Mouse (Mus musculus): ENCODE data around the gene Tnfsf4. TPM values are rescaled to one million over a fixed set of nuclear protein-coding genes. Genes with fewer than 3 reads are reported as not detected.

Gene Tnfsf4
- polyA plus RNA-seq (2012; rRNA removed) = 0.07 and 0.20 TPM in 2 replicates

DNA sequence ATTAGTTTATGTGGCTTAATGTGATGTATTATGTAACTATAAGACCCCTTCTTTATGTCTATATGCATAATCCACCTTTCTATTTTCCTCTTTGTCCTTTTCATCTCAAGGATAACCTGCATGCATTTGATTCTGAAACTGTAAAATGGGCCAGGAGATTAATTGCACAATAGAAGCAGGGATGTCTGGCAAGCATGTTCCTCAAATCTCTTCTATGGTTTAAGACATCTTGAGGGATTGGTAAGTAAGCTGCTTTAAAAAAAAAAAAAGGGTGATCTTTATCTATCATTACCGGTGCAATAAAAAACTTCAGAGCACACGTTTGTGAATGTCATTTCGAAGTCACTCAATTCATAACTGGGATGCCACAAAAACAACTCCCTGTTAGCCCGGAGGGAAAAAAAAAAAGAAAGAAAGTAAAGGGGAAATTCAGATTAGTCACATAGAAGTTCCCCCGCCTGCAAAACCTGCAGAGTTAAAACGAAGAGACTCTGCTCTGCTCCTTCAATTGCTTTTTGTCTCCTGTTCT lies at the start of gene Tnfsf4:
Gene Tnfsf4 (plus strand): TSS at position 479 of the 529 bp plus-strand sequence.
- no peaks in the 10 kb centered on the region for H3K36me3 ChIP-seq (ENCODE audit: control insufficient read depth, insufficient read depth, low read length)
- no peak for DNase-seq
- no peak within 1 kb of the TSS for H3K27ac ChIP-seq (ENCODE audit: control insufficient read depth, insufficient read depth, low read length)
- H3K4me1 ChIP-seq (replicated peaks; ENCODE audit: control insufficient read depth, insufficient read depth, low read length) = peaks cover 12% of the 10 kb centered on the region
- TF ChIP-seq CTCF (IDR thresholded peaks at IDR 0.05; ENCODE audit: borderline replicate concordance, control insufficient read depth, extremely low read depth, insufficient read depth, low read length, poor library complexity) (no peak), POLR2A (IDR thresholded peaks at IDR 0.05; ENCODE audit: control insufficient read depth, extremely low read depth, insufficient read depth, low read length, poor library complexity) (no peak)
- no peak within 1 kb of the TSS for H3K4me3 ChIP-seq (ENCODE audit: control insufficient read depth, insufficient read depth, low read length)
- WGBS = 7% methylated on average over 6 of the region's 6 CpGs
- H3K27me3 ChIP-seq (ENCODE audit: control insufficient read depth, insufficient read depth, low read length) = no peaks in the 10 kb centered on the region

DNA sequence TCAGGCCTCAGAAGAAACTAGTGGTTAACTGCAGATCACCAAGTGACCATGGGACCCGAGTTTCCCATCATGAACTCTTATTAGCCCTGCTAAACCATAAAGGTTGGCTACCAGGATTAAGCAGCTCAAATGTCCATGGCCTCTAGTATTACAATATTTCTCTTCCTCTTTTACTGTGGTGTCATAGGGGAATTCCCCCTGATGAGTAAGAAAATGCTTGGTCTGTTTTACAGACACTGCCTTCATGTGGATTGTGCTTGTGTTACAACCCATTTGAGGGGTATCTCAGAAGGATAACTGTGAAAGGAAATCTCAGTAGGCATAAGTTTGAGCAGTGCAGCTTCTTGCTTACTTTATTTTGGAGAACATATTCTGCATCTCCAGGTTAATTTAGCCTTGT lies 44.2 kb upstream of the Tnfsf4 start:
- Histone ChIP-seq H3K4me1 (replicated peaks; ENCODE audit: control insufficient read depth, insufficient read depth, low read length) (no peaks in the 10 kb centered on the region), H3K4me3 (ENCODE audit: control insufficient read depth, insufficient read depth, low read length) (no peak overlapping the region), H3K27ac (ENCODE audit: control insufficient read depth, insufficient read depth, low read length) (no peak overlapping the region), H3K36me3 (ENCODE audit: control insufficient read depth, insufficient read depth, low read length) (no peaks in the 10 kb centered on the region), H3K27me3 (ENCODE audit: control insufficient read depth, insufficient read depth, low read length) (no peaks in the 10 kb centered on the region)
- no peak for TF ChIP-seq CTCF (IDR thresholded peaks at IDR 0.05; ENCODE audit: borderline replicate concordance, control insufficient read depth, extremely low read depth, insufficient read depth, low read length, poor library complexity)
- no peak for TF ChIP-seq POLR2A (IDR thresholded peaks at IDR 0.05; ENCODE audit: control insufficient read depth, extremely low read depth, insufficient read depth, low read length, poor library complexity)
- no peak for DNase-seq
- 41% methylated on average over 1 of the region's 1 CpGs for WGBS

DNA sequence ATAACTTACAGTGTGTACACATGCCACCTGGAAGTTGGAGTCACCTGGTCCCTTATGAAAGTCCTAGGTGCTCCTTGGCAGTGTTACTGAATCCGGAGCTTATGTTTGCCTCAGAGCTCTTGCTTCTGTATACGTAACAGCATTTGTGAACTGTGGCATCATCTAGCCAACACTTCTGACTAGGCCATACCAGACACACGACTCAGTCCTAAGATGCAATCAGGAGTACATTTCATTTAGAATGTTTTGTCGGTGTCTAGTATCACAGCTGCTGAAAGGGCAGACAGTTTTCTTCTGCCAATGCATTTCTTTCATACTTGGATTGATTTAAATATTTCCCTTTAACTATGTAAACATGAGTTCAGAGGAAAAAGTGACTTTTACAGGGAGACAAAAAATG lies 30.2 kb upstream of the Tnfsf4 start:
- TF ChIP-seq POLR2A (IDR thresholded peaks at IDR 0.05; ENCODE audit: control insufficient read depth, extremely low read depth, insufficient read depth, low read length, poor library complexity) (no peak), CTCF (IDR thresholded peaks at IDR 0.05; ENCODE audit: borderline replicate concordance, control insufficient read depth, extremely low read depth, insufficient read depth, low read length, poor library complexity) (no peak)
- H3K4me1 ChIP-seq (replicated peaks; ENCODE audit: control insufficient read depth, insufficient read depth, low read length) = no peaks in the 10 kb centered on the region
- no peak overlapping the region for H3K27ac ChIP-seq (ENCODE audit: control insufficient read depth, insufficient read depth, low read length)
- 97% methylated on average over 4 of the region's 4 CpGs for WGBS
- H3K36me3 ChIP-seq (ENCODE audit: control insufficient read depth, insufficient read depth, low read length) = no peaks in the 10 kb centered on the region
- H3K27me3 ChIP-seq (ENCODE audit: control insufficient read depth, insufficient read depth, low read length) = no peaks in the 10 kb centered on the region
- H3K4me3 ChIP-seq (ENCODE audit: control insufficient read depth, insufficient read depth, low read length) = no peak overlapping the region
- DNase-seq = no peak

DNA sequence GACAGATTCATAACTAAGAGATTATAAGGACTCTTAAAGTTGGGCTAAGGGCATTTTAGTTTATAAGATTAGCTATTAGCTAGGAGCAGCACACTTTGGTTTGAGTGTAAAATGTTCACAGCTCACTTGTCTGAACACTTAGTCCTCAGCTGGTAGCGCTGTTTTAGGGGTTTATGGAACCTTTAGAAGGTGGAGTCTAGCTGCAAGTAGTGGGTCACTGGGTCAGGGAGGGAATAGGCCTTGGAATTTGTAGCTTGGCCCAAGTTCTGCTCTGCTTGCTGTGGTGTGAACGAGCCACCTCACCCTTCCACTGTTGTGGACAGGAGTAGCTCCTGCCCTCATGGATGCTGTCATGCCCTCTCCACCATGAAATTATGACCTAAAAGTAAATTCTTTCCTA lies 23.3 kb upstream of the Tnfsf4 start:
- Histone ChIP-seq H3K4me3 (ENCODE audit: control insufficient read depth, insufficient read depth, low read length) (no peak overlapping the region), H3K27me3 (ENCODE audit: control insufficient read depth, insufficient read depth, low read length) (no peaks in the 10 kb centered on the region), H3K27ac (ENCODE audit: control insufficient read depth, insufficient read depth, low read length) (no peak overlapping the region), H3K36me3 (ENCODE audit: control insufficient read depth, insufficient read depth, low read length) (no peaks in the 10 kb centered on the region), H3K4me1 (replicated peaks; ENCODE audit: control insufficient read depth, insufficient read depth, low read length) (no peaks in the 10 kb centered on the region)
- 86% methylated on average over 2 of the region's 2 CpGs for WGBS
- TF ChIP-seq POLR2A (IDR thresholded peaks at IDR 0.05; ENCODE audit: control insufficient read depth, extremely low read depth, insufficient read depth, low read length, poor library complexity) = no peak
- no peak for TF ChIP-seq CTCF (IDR thresholded peaks at IDR 0.05; ENCODE audit: borderline replicate concordance, control insufficient read depth, extremely low read depth, insufficient read depth, low read length, poor library complexity)
- DNase-seq = no peak

DNA sequence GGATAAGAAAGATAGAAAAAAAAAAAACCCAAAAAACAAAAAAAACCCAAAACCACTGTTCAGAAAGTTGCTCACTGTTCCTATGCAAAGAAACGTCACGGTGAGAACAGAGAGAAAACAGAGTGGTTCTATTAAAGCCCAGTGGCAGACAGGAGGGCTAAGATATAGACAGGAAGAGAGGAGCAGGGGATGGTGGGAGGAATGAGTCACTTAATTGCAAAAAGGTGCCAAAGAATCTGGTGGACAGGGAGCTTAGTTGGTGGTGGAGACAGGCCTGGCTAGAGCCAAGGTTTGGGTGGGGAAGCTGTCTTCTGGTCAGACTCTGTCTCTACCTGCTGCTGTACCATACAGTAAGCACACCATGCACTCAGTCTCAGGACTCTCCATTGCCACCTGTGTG lies 19.3 kb upstream of the Tnfsf4 start:
- DNase-seq = no peak
- Histone ChIP-seq H3K27ac (ENCODE audit: control insufficient read depth, insufficient read depth, low read length) (no peak overlapping the region), H3K36me3 (ENCODE audit: control insufficient read depth, insufficient read depth, low read length) (no peaks in the 10 kb centered on the region), H3K27me3 (ENCODE audit: control insufficient read depth, insufficient read depth, low read length) (no peaks in the 10 kb centered on the region), H3K4me3 (ENCODE audit: control insufficient read depth, insufficient read depth, low read length) (no peak overlapping the region), H3K4me1 (replicated peaks; ENCODE audit: control insufficient read depth, insufficient read depth, low read length) (no peaks in the 10 kb centered on the region)
- TF ChIP-seq CTCF (IDR thresholded peaks at IDR 0.05; ENCODE audit: borderline replicate concordance, control insufficient read depth, extremely low read depth, insufficient read depth, low read length, poor library complexity) (no peak), POLR2A (IDR thresholded peaks at IDR 0.05; ENCODE audit: control insufficient read depth, extremely low read depth, insufficient read depth, low read length, poor library complexity) (no peak)
- whole genome bisulfite sequencing = 82% methylated on average over 2 of the region's 2 CpGs

DNA sequence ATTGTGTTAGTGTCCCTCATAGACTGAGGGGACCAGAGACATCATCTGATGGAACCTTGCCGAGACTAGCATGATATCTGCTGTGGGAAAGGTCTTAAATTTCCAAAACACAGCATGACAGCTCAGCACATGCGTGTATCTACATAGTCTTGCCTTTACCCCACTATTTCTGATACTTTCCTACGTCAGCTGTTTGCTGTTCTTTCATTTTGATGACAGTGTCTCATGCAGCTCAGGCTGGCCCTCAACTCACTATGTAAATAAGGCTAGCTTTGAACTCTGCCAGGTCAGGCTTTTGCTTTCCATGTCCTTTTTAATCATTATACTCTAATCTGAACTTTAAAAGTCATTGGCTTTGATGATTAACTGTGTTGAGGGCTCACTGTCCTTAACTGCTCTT lies 16.6 kb upstream of the Tnfsf4 start:
- Histone ChIP-seq H3K36me3 (ENCODE audit: control insufficient read depth, insufficient read depth, low read length) (no peaks in the 10 kb centered on the region), H3K4me1 (replicated peaks; ENCODE audit: control insufficient read depth, insufficient read depth, low read length) (no peaks in the 10 kb centered on the region), H3K4me3 (ENCODE audit: control insufficient read depth, insufficient read depth, low read length) (no peak overlapping the region), H3K27ac (ENCODE audit: control insufficient read depth, insufficient read depth, low read length) (no peak overlapping the region), H3K27me3 (ENCODE audit: control insufficient read depth, insufficient read depth, low read length) (no peaks in the 10 kb centered on the region)
- no peak for DNase-seq
- TF ChIP-seq CTCF (IDR thresholded peaks at IDR 0.05; ENCODE audit: borderline replicate concordance, control insufficient read depth, extremely low read depth, insufficient read depth, low read length, poor library complexity) (no peak), POLR2A (IDR thresholded peaks at IDR 0.05; ENCODE audit: control insufficient read depth, extremely low read depth, insufficient read depth, low read length, poor library complexity) (no peak)
- 86% methylated on average over 3 of the region's 3 CpGs for WGBS

Data from thymus, adult 2 months (tissue).